Mouse (Mus musculus): ENCODE results near the gene Znrf1. TPM values are rescaled to one million over a fixed set of nuclear protein-coding genes. Genes with fewer than 3 reads are reported as not detected.

Gene Znrf1
- total and polyA plus RNA-seq, 3 experiments: 9.3 to 21.2 (median 9.5) TPM

DNA sequence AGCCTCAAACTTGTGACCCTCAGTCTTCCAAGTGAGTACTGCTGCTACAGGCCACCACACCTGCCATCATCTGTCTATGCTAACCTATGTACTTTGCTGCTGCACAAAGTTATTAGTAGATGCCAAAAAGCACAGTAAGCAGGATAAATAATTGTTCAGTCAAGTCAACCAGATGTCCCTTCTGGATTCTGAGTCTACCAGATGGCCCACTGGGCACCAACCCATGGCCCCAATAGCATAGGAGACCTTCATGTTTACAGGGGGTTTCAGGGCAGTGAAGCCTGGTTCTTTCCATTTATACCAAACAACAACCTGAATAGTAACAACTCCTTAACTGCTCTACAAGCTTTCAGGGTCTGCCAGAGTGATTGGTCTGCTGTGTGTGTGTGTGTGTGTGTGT is 55.3 kb downstream of the Znrf1 start:
- dilution Hi-C loops (cut with MboI; ENCODE audit: extremely low pct_ligation_motif_present, extremely low pct_unique_long_range_greater_than_20kb, low sequenced_read_pairs): no loop called here
- H3K36me3 ChIP-seq (replicated peaks in 1 of 2; ENCODE audit: control insufficient read depth in 1 of 2, insufficient read depth in 1 of 2, low read length in 1 of 2): peaks cover 0 to 23% of the 10 kb centered on the region in 2 experiments
- no peak overlapping the region for H3K9ac ChIP-seq (ENCODE audit: insufficient read depth, low read depth)
- no peak for DNase-seq (ENCODE audit: extremely low read depth)
- H3K4me3 ChIP-seq (replicated peaks in 1 of 3; ENCODE audit: low read depth in 2 of 3, low read length in 2 of 3, poor library complexity in 1 of 3): no peak overlapping the region
- H3K79me2 ChIP-seq (replicated peaks; ENCODE audit: control insufficient read depth, extremely low read depth, insufficient read depth, poor library complexity, severe bottlenecking): no peaks in the 10 kb centered on the region
- TF ChIP-seq ZKSCAN1 (IDR thresholded peaks at IDR 0.05; ENCODE audit: borderline replicate concordance, low read depth, low read length) (no peak), POLR2AphosphoS2 (IDR thresholded peaks at IDR 0.05; ENCODE audit: low read depth, low read length) (no peak), UBTF (IDR thresholded peaks at IDR 0.05; ENCODE audit: low read depth, low read length) (no peak)
- in situ Hi-C loops (cut with MboI; ENCODE audit: low pct_ligation_motif_present, low pct_unique_long_range_greater_than_20kb, low sequenced_read_pairs): no loop called here
- no peak overlapping the region for H3K4me2 ChIP-seq (ENCODE audit: insufficient read depth, low read depth, poor library complexity, severe bottlenecking)
- H3K27ac ChIP-seq (ENCODE audit: insufficient read depth, low read depth): no peak overlapping the region
- no peaks in the 10 kb centered on the region for H3K27me3 ChIP-seq (replicated peaks)
- H3K9me3 ChIP-seq (replicated peaks; ENCODE audit: low read length): no peaks in the 10 kb centered on the region
- H3K4me1 ChIP-seq (ENCODE audit: control insufficient read depth in 1 of 2, insufficient read depth in 2 of 2): peaks cover 0 to 13% of the 10 kb centered on the region in 2 experiments; a peak in 2 of 4 replicates

DNA sequence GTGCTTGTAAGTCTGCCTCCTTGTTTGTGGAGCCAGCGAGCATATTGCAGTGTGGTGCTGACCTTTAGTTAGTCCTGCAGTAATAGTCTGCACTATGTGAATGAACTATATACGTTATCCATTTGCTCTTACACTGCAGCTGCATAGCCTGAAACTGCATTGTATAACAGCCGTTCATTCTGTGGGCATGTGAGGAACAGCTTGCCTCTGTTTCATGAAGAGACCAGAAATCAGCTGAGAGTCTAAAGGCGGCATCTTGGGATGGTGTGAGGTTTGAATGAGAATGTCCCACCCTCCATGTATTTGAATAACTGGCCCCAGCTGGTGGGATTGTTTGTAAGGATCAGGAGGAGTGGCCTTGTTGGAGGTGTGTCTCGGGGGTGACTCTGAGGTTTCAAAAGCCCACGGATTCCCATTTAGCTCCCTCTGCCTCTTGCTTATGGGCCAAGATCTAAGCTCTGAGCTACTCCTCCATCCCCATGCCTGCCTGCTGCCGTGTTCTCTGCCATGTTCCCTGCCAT is 56.6 kb downstream of the Znrf1 start:
- Histone ChIP-seq H3K4me3 (replicated peaks in 1 of 3; ENCODE audit: low read depth in 2 of 3, low read length in 2 of 3, poor library complexity in 1 of 3) (no peak overlapping the region), H3K27ac (ENCODE audit: insufficient read depth, low read depth) (no peak overlapping the region), H3K27me3 (replicated peaks) (no peaks in the 10 kb centered on the region), H3K4me2 (ENCODE audit: insufficient read depth, low read depth, poor library complexity, severe bottlenecking) (no peak overlapping the region), H3K9ac (ENCODE audit: insufficient read depth, low read depth) (no peak overlapping the region), H3K79me2 (replicated peaks; ENCODE audit: control insufficient read depth, extremely low read depth, insufficient read depth, poor library complexity, severe bottlenecking) (no peaks in the 10 kb centered on the region), H3K9me3 (replicated peaks; ENCODE audit: low read length) (no peaks in the 10 kb centered on the region), H3K4me1 (ENCODE audit: control insufficient read depth in 1 of 2, insufficient read depth in 2 of 2) (peaks cover 0 to 13% of the 10 kb centered on the region in 2 experiments; a peak in 2 of 4 replicates), H3K36me3 (replicated peaks in 1 of 2; ENCODE audit: control insufficient read depth in 1 of 2, insufficient read depth in 1 of 2, low read length in 1 of 2) (peaks cover 0 to 23% of the 10 kb centered on the region in 2 experiments)
- dilution Hi-C loops (cut with MboI; ENCODE audit: extremely low pct_ligation_motif_present, extremely low pct_unique_long_range_greater_than_20kb, low sequenced_read_pairs) (no loop called here), in situ Hi-C loops (cut with MboI; ENCODE audit: low pct_ligation_motif_present, low pct_unique_long_range_greater_than_20kb, low sequenced_read_pairs) (no loop called here)
- TF ChIP-seq CHD2 (IDR thresholded peaks at IDR 0.05; ENCODE audit: low read length) (no peak), JUN (IDR thresholded peaks at IDR 0.05; ENCODE audit: insufficient read depth, low read depth, low read length) (no peak), RAD21 (IDR thresholded peaks at IDR 0.05; ENCODE audit: low read depth, low read length) (no peak)
- no peak for DNase-seq (ENCODE audit: extremely low read depth)

DNA sequence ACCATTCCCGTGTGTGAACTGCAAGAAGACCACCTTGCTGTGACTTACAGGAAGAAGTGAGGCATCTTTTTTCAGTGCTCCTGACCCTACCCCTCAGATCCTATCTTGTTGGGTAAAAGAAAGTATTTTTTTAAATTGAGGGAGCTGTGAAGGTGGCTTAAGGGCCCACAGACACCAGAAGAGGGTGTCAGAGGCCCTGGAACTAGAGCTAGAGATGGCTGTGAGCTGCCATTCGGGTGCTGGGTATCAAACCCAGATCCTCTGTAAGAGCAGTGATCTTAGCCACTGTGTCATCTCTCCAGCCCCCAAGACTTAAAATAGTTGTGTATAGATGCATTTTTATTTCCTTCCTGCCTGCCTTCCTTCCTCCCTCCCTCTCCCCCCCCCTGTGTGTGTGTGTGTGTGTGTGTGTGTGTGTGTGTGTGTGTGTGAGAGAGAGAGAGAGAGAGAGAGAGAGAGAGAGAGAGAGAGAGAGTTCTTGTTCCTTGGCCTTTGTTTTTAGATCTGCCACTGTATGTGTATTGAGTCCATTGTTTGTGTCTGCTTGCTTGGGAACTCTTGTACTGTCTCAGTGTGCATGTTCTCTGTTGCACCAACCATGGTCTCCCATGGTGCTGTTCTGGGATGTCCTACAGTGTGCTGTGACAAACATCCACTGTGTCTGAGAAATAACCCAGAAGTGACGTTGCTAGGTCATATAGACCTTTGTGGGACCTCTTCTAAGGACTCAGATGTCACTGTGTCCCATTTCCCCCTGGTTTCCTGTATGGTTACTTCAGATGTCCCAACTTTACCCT is 58.3 kb downstream of the Znrf1 start:
- Histone ChIP-seq H3K4me3 (replicated peaks in 1 of 3; ENCODE audit: low read depth in 2 of 3, low read length in 2 of 3, poor library complexity in 1 of 3) (no peak overlapping the region), H3K27ac (ENCODE audit: insufficient read depth, low read depth) (no peak overlapping the region), H3K79me2 (replicated peaks; ENCODE audit: control insufficient read depth, extremely low read depth, insufficient read depth, poor library complexity, severe bottlenecking) (no peaks in the 10 kb centered on the region), H3K9me3 (replicated peaks; ENCODE audit: low read length) (no peaks in the 10 kb centered on the region), H3K4me1 (ENCODE audit: control insufficient read depth in 1 of 2, insufficient read depth in 2 of 2) (peaks cover 0 to 13% of the 10 kb centered on the region in 2 experiments; a peak in 2 of 4 replicates), H3K27me3 (replicated peaks) (no peaks in the 10 kb centered on the region), H3K36me3 (replicated peaks in 1 of 2; ENCODE audit: control insufficient read depth in 1 of 2, insufficient read depth in 1 of 2, low read length in 1 of 2) (peaks cover 0 to 21% of the 10 kb centered on the region in 2 experiments), H3K4me2 (ENCODE audit: insufficient read depth, low read depth, poor library complexity, severe bottlenecking) (no peak overlapping the region), H3K9ac (ENCODE audit: insufficient read depth, low read depth) (no peak overlapping the region)
- in situ Hi-C loops (cut with MboI; ENCODE audit: low pct_ligation_motif_present, low pct_unique_long_range_greater_than_20kb, low sequenced_read_pairs): no loop called here
- TF ChIP-seq JUND (conservative IDR thresholded peaks at IDR 0.05; ENCODE audit: low read depth, low read length) (no peak), ZKSCAN1 (IDR thresholded peaks at IDR 0.05; ENCODE audit: borderline replicate concordance, low read depth, low read length) (no peak), ZC3H11A (IDR thresholded peaks at IDR 0.05; ENCODE audit: low read depth, low read length) (no peak), NRF1 (IDR thresholded peaks at IDR 0.05; ENCODE audit: low read depth, low read length) (no peak), SIN3A (IDR thresholded peaks at IDR 0.05; ENCODE audit: low read length) (no peak), BHLHE40 (IDR thresholded peaks at IDR 0.05; ENCODE audit: low read depth, low read length) (no peak), JUN (IDR thresholded peaks at IDR 0.05; ENCODE audit: insufficient read depth, low read depth, low read length) (no peak)
- dilution Hi-C loops (cut with MboI; ENCODE audit: extremely low pct_ligation_motif_present, extremely low pct_unique_long_range_greater_than_20kb, low sequenced_read_pairs): no loop called here
- no peak for DNase-seq (ENCODE audit: extremely low read depth)
